In the genomic region with DNA sequence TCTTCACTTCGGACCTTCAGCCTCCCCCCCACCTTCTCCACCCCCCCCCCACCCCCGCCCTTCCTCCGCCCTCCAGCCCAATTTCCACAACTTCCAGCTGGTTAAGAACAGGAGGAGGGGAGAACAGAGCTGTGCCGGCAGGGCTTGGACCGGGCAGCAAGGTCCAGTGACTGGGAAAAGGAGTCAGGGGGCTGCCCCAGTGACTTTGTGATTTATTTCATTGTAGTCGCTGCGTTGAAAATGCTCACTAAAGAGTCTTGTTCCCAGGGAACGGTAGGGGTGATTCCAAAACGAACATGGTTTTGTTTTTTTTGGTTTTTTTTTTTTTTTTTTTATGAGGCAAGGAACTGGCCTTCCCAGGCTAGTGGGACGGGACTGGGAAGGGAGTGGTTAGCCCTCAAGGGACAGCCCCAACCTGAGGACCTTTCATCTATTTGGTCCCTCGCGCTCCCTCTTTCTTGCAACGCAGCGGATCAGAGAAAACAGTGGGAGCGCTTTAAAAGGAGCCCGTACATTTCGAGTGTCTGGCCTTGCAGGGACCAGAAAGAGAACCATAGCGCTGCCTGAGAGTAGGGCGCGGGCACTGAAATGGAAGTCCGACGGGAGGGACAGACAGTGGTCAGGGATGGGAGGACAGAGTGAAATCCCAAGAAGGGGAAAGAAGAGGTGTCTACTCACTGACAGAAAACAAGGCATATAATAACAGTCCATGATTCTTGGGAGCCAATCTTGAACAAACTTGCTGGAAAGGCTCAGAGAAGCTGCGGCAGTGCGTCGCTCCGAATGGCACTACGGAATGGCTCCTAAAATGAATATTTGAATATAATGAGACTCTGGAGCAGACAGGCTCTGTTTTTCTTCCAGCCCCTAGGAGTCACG, we compare ENCODE assay signal across 8 mouse cellular contexts. TPM values are rescaled to one million over a fixed set of nuclear protein-coding genes. Genes with fewer than 3 reads are reported as not detected.
DNase-seq lines count a peak whose midpoint lies in the region; ATAC-seq and TF ChIP-seq lines count a peak whose summit lies in the region.

No protein-coding gene starts in this region.

- no peak for TF ChIP-seq CTCF in lung, adult 2 months (IDR thresholded peaks at IDR 0.05; ENCODE audit: insufficient read depth, low read length)

- peaks cover 10% of the 10 kb centered on the region; the same call in 1 of the 2 replicates for H3K27me3 ChIP-seq in kidney, embryonic 14.5 days (ENCODE audit: control insufficient read depth, insufficient read depth, low read length)
- peaks cover 89% of the 10 kb centered on the region for H3K27me3 ChIP-seq in midbrain, embryonic 14.5 days (ENCODE audit: control insufficient read depth, insufficient read depth, low read length)

- no peaks in the 10 kb centered on the region for H3K4me1 ChIP-seq in lung, adult 2 months (ENCODE audit: control insufficient read depth, insufficient read depth, low read length)
- peaks cover 15% of the 10 kb centered on the region; the same call in 1 of the 2 replicates for H3K4me1 ChIP-seq in kidney, embryonic 14.5 days (ENCODE audit: control insufficient read depth, insufficient read depth, low read length)
- peaks cover 29% of the 10 kb centered on the region for H3K4me1 ChIP-seq in midbrain, embryonic 14.5 days (ENCODE audit: control insufficient read depth, insufficient read depth, low read length)

- peak; percentile 17 for ATAC-seq in kidney, embryonic 14.5 days (ENCODE audit: low FRiP score, low TSS enrichment)
- peak; percentile 22; the same call in 1 of the 2 replicates for ATAC-seq in midbrain, embryonic 14.5 days (ENCODE audit: low FRiP score, low TSS enrichment)
- ATAC-seq in activated CD4-positive, CD25-positive, alpha-beta regulatory T cell, adult 4 months = no peak

- peak overlapping the region; percentile 85; the same call in 1 of the 2 replicates for H3K27ac ChIP-seq in kidney, embryonic 14.5 days (ENCODE audit: low read depth, low read length)
- H3K27ac ChIP-seq in midbrain, embryonic 14.5 days (replicated peaks; ENCODE audit: low read depth, low read length) = no peak overlapping the region

- peak; percentile 80; the same call in 1 of the 2 replicates for TF ChIP-seq POLR2A in lung, adult 2 months (IDR thresholded peaks at IDR 0.05; ENCODE audit: borderline replicate concordance, extremely low read depth, low read depth, low read length)

- H3K9me3 ChIP-seq in kidney, embryonic 14.5 days (ENCODE audit: control insufficient read depth, low read length) = no peaks in the 10 kb centered on the region
- no peaks in the 10 kb centered on the region for H3K9me3 ChIP-seq in midbrain, embryonic 14.5 days (ENCODE audit: control insufficient read depth, low read length)

- H3K36me3 ChIP-seq in kidney, embryonic 14.5 days (ENCODE audit: control insufficient read depth, insufficient read depth, low read length) = peaks cover 15% of the 10 kb centered on the region; the same call in 1 of the 2 replicates
- no peaks in the 10 kb centered on the region for H3K36me3 ChIP-seq in midbrain, embryonic 14.5 days (ENCODE audit: control insufficient read depth, insufficient read depth, low read length)

- peak overlapping the region; percentile 52 for H3K9ac ChIP-seq in kidney, embryonic 14.5 days (ENCODE audit: low read depth, low read length)
- H3K9ac ChIP-seq in midbrain, embryonic 14.5 days (replicated peaks; ENCODE audit: low read length) = peak overlapping the region; percentile 48; the same call in 1 of the 2 replicates

- peak overlapping the region; percentile 84 for H3K4me2 ChIP-seq in kidney, embryonic 14.5 days (replicated peaks; ENCODE audit: low read depth, low read length)
- H3K4me2 ChIP-seq in midbrain, embryonic 14.5 days (ENCODE audit: low read length) = peak overlapping the region; percentile 89

- DNase-seq in lung, adult 2 months = peak; percentile 37
- no peak for DNase-seq in lung, postnatal 25 days (ENCODE audit: low spot score)
- peak; percentile 83 for DNase-seq in forelimb bud, embryonic 11.5 days (ENCODE audit: low read depth, low spot score)
- DNase-seq in midbrain, embryonic 14.5 days = peak; percentile 51
- no peak for DNase-seq in urinary bladder, postnatal 14 days (ENCODE audit: low spot score)
- no peak for DNase-seq in frontal cortex, postnatal 10 days (ENCODE audit: low spot score in 2 of 2)

- H3K4me3 ChIP-seq in lung, adult 2 months (replicated peaks; ENCODE audit: extremely low read depth, low read depth, low read length) = peak overlapping the region; percentile 83
- H3K4me3 ChIP-seq in kidney, embryonic 14.5 days (ENCODE audit: low read length) = peak overlapping the region; percentile 49
- peak overlapping the region; percentile 47 for H3K4me3 ChIP-seq in midbrain, embryonic 14.5 days (replicated peaks; ENCODE audit: low read depth, low read length)

- under 1% methylated on average over 28 of the region's 28 CpGs for WGBS in lung, adult 2 months
- WGBS in kidney, embryonic 14.5 days = 2% methylated on average over 28 of the region's 28 CpGs
- WGBS in midbrain, embryonic 14.5 days = under 1% methylated on average over 28 of the region's 28 CpGs

RNA-seq across cellular contexts. Expression of a gene that starts 3.8 kb away (rescaled TPM):
- polyA plus RNA-seq in lung, adult 2 months (2012; rRNA removed) = 153 and 271 TPM in 2 replicates
- 23.7 and 31.5 TPM in 2 replicates for polyA plus RNA-seq in kidney, embryonic 14.5 days (2014; fragmentation: Nextera tagmentation; extraction: Ambion mirVana)
- polyA plus RNA-seq in midbrain, embryonic 14.5 days (2014; fragmentation: Nextera tagmentation; extraction: Ambion mirVana) = 1.2 and 1.7 TPM in 2 replicates
- under 1 TPM in 1 of 2 experiments, not detected in 1; 0.26 TPM for polyA plus RNA-seq in activated CD4-positive, CD25-positive, alpha-beta regulatory T cell, adult 4 months (2017; shearing (Covaris generic))

RNA-seq across cellular contexts. Expression of a gene that starts 7.5 kb away (rescaled TPM):
- 0.24 and 0.71 TPM in 2 replicates for polyA plus RNA-seq in lung, adult 2 months (2012; rRNA removed)
- polyA plus RNA-seq in kidney, embryonic 14.5 days (2014; fragmentation: Nextera tagmentation; extraction: Ambion mirVana) = not detected in 2 replicates
- not detected in 2 replicates for polyA plus RNA-seq in midbrain, embryonic 14.5 days (2014; fragmentation: Nextera tagmentation; extraction: Ambion mirVana)
- polyA plus RNA-seq in activated CD4-positive, CD25-positive, alpha-beta regulatory T cell, adult 4 months (2017; shearing (Covaris generic)) = not detected

Comparison
In these comparisons a context has a peak if more than half of its experiments do, and no peak if none do; other contexts are left out.
1. DNase-seq: peak in lung, adult 2 months (single experiment), forelimb bud, embryonic 11.5 days (single experiment) and midbrain, embryonic 14.5 days (single experiment); none in lung, postnatal 25 days (single experiment), urinary bladder, postnatal 14 days (single experiment) and frontal cortex, postnatal 10 days (0 of 2).
2. Peak in every context shown above with its lines, with median percentiles within 50 percentile points of each other: H3K4me3 ChIP-seq.